Mouse (Mus musculus) left cerebral cortex, adult 6 months (tissue): ENCODE data around the gene Olfr382. TPM values are rescaled to one million over a fixed set of nuclear protein-coding genes. Genes with fewer than 3 reads are reported as not detected.

Experiments
- long read RNA-seq, 2 experiments: library from polyadenylated mRNA; unstranded; transcript quantifications; one replicate each; pipeline ENCODE4 v2.0.0; 2019 to 2020
- polyA plus RNA-seq: library from polyadenylated mRNA; unstranded; fragments of <200 nt; fragmentation: Nextera tagmentation; gene quantifications from 2 replicates; pipeline ENCODE4 v1.2.3, GENCODE M21; 2021

The Olfr382 gene
- not detected in 2 replicates for polyA plus RNA-seq
- long read RNA-seq, experiment 1 = 0 reads
- long read RNA-seq, experiment 2 = 0 reads

GRCm38 (mm10) chr11:73517097-73517496, at the start of gene Olfr382:
Olfr382 (minus strand) TSS chr11:73517197.

GRCm38 (mm10) chr11:73491503-73491902, 25.5 kb downstream of the Olfr382 start, which contains the start of gene Olfr381:
Olfr381 (minus strand) TSS chr11:73491603.

Other genes with a start within 250 kb of the Olfr382 start
- gene Trpv3, start 249.8 kb downstream of the Olfr382 start, polyA plus RNA-seq = 0.10 and 0.16 TPM in 2 replicates
- 21.8 and 41.0 TPM in 2 replicates for gene Aspa, start 187.6 kb downstream of the Olfr382 start, polyA plus RNA-seq
- gene Gm49340, start 187.5 kb downstream of the Olfr382 start, polyA plus RNA-seq = not detected in 2 replicates
- gene Spata22, start 187.5 kb downstream of the Olfr382 start, polyA plus RNA-seq = not detected in 2 replicates
- not detected in 2 replicates for gene Olfr20, start 166.4 kb downstream of the Olfr382 start, polyA plus RNA-seq
- not detected in 2 replicates for gene Olfr376, start 146.0 kb downstream of the Olfr382 start, polyA plus RNA-seq
- gene Olfr1, start 117.6 kb downstream of the Olfr382 start, polyA plus RNA-seq = not detected in 2 replicates
- not detected in 2 replicates for gene Olfr378, start 88.7 kb downstream of the Olfr382 start, polyA plus RNA-seq
- not detected in 2 replicates for gene Olfr380, start 59.7 kb downstream of the Olfr382 start, polyA plus RNA-seq
- gene Olfr381, start 25.6 kb downstream of the Olfr382 start, polyA plus RNA-seq = not detected in 2 replicates
- gene Olfr385, start 75.8 kb upstream of the Olfr382 start, polyA plus RNA-seq = not detected in 2 replicates
- gene Olfr384, start 81.4 kb upstream of the Olfr382 start, polyA plus RNA-seq = not detected in 2 replicates
- gene Zfp735, start 171.6 kb upstream of the Olfr382 start, polyA plus RNA-seq = not detected in 2 replicates